ENCODE assay signal across 8 mouse cellular contexts in genomic region chr6:88935735-88936276, GRCm38 (mm10). TPM values are rescaled to one million over a fixed set of nuclear protein-coding genes. Genes with fewer than 3 reads are reported as not detected.
DNase-seq lines count a peak whose midpoint lies in the region; ATAC-seq lines count a peak whose summit lies in the region.

No protein-coding gene starts in this region.

- no peak overlapping the region for H3K9ac ChIP-seq in kidney, embryonic 16.5 days (replicated peaks; ENCODE audit: low read length)

- ATAC-seq in kidney, embryonic 16.5 days (ENCODE audit: low FRiP score, low TSS enrichment) = no peak

- H3K27me3 ChIP-seq in kidney, embryonic 16.5 days (ENCODE audit: insufficient read depth, low read length) = no peaks in the 10 kb centered on the region

- H3K4me2 ChIP-seq in kidney, embryonic 16.5 days (replicated peaks; ENCODE audit: low read depth, low read length) = no peak overlapping the region

- peaks cover 11% of the 10 kb centered on the region for H3K4me1 ChIP-seq in kidney, embryonic 16.5 days (ENCODE audit: insufficient read depth, low read length)

- H3K4me3 ChIP-seq in kidney, embryonic 16.5 days (ENCODE audit: low read length) = no peak overlapping the region

- 13% methylated on average over 4 of the region's 4 CpGs for WGBS in kidney, embryonic 16.5 days

- no peaks in the 10 kb centered on the region for H3K9me3 ChIP-seq in kidney, embryonic 16.5 days (ENCODE audit: low read length)

- DNase-seq in kidney, adult 18-20 months = peak; percentile 37
- peak; percentile 49 for DNase-seq in 416B (ENCODE audit: low read depth)
- peak; percentile 51 for DNase-seq in CD4-positive helper T cell, adult 2 months (ENCODE audit: low read depth, low spot score)
- DNase-seq in cerebellum, postnatal 36 days = peak; percentile 57 to 63
- DNase-seq in lung, postnatal 10 days = peak; percentile 74
- DNase-seq in thymus, postnatal 25 days = peak; percentile 60
- DNase-seq in spleen, postnatal 36 days (ENCODE audit: low spot score in 2 of 2) = no peak

- H3K27ac ChIP-seq in kidney, embryonic 16.5 days (ENCODE audit: low read length) = no peak overlapping the region

- no peaks in the 10 kb centered on the region for H3K36me3 ChIP-seq in kidney, embryonic 16.5 days (ENCODE audit: insufficient read depth, low read length)

RNA-seq across cellular contexts. Expression of gene Tpra1, which starts 33.8 kb away (rescaled TPM):
- 95.5 and 98.8 TPM in 2 replicates for polyA plus RNA-seq in kidney, embryonic 16.5 days (2015; fragmentation: Nextera tagmentation; extraction: Ambion mirVana)

RNA-seq across cellular contexts. Expression of gene Mcm2, which starts 37.2 kb away (rescaled TPM):
- 151 and 157 TPM in 2 replicates for polyA plus RNA-seq in kidney, embryonic 16.5 days (2015; fragmentation: Nextera tagmentation; extraction: Ambion mirVana)

Comparison
In these comparisons a context has a peak if more than half of its experiments do, and no peak if none do; other contexts are left out.
1. DNase-seq: peak in kidney, adult 18-20 months (single experiment), 416B (single experiment), CD4-positive helper T cell, adult 2 months (single experiment), cerebellum, postnatal 36 days (2 of 2), lung, postnatal 10 days (single experiment) and thymus, postnatal 25 days (single experiment); none in spleen, postnatal 36 days (0 of 2).